Mouse (Mus musculus) brain, embryonic 14.5 days (tissue): ENCODE measurements around the gene H2-Ob. TPM values are rescaled to one million over a fixed set of nuclear protein-coding genes. Genes with fewer than 3 reads are reported as not detected.
"Not testable (repeated sequence)": the region's sequence is repeated elsewhere in the genome, so short reads cannot be mapped to it uniquely, and the experiment has no call there.

Source experiments
- DNase-seq: peaks from one replicate; pipeline ENCODE4 v3.0.0-alpha.2; 2011; ENCODE audit warnings: low read depth
- CTCF ChIP-seq: fragments of 200-500 bp; IDR thresholded peaks from 2 replicates; pipeline ENCODE4 v1.5.1; 2012; ENCODE audit warnings: inconsistent platforms, mild to moderate bottlenecking, moderate library complexity, borderline replicate concordance; ENCODE audit not compliant: insufficient read depth, insufficient read length; ENCODE audit errors: extremely low read depth
- POLR2A ChIP-seq: fragments of 200-500 bp; IDR thresholded peaks from 2 replicates; pipeline ENCODE4 v1.6.1; 2012; ENCODE audit warnings: mild to moderate bottlenecking, inconsistent platforms, borderline replicate concordance; ENCODE audit not compliant: poor library complexity, insufficient read depth, insufficient read length, severe bottlenecking; ENCODE audit errors: extremely low read depth
- polyA plus RNA-seq: library from polyadenylated mRNA; depleted of rRNA; stranded (reverse); fragments of >200 nt; gene quantifications from 2 replicates; pipeline ENCODE4 v1.2.3, GENCODE M21; 2012

The H2-Ob gene
- polyA plus RNA-seq, 1 experiment, result 0.04 TPM

DNA sequence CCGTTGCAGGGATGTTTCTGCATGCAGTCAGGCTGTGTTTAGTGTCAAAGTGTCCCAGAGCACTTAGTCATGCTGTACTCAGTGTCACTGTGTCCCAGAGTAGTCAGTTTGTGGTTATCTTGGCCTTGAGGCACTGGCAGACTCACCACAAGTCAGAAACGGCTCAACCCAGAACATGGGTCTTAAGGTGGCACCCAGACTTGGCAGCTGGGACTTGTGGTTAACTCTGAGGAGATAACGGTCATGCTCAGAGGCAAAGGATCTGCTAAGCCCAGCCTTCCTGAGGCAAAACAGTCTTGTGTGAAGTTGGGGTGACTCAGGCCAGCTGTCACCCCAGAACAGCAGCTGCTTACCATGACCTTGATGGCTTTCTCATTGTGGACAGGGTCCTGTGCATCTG is 28.1 kb upstream of the H2-Ob start:
- no peak for DNase-seq
- no peak for TF ChIP-seq CTCF
- no peak for TF ChIP-seq POLR2A

DNA sequence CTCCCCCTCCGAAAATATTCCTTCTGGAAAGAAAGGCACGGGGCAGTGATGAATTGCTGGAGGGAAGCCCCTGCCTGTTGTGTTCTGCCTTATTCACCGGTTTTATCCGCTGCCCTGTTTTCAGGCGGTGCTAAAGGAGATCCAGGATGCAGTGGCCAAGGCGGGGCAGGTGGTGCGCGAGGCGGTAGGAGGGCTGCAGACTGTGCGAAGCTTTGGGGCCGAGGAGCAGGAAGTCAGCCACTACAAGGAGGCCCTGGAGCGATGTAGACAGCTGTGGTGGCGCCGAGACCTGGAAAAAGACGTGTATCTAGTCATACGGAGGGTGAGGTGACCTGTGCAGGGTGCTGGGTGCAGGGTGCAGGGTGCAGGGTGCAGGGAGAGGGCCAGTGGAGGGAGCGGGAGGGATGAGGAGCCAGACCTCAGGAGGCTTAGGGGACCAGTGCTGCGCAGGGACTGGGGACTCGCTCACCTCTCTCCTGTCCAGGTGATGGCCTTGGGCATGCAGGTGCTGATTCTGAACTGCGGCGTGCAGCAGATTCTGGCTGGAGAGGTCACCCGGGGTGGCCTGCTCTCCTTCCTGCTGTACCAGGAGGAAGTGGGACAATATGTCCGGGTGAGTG is 26.8 kb upstream of the H2-Ob start:
- no peak for DNase-seq
- TF ChIP-seq CTCF (no peak), POLR2A (no peak)

DNA sequence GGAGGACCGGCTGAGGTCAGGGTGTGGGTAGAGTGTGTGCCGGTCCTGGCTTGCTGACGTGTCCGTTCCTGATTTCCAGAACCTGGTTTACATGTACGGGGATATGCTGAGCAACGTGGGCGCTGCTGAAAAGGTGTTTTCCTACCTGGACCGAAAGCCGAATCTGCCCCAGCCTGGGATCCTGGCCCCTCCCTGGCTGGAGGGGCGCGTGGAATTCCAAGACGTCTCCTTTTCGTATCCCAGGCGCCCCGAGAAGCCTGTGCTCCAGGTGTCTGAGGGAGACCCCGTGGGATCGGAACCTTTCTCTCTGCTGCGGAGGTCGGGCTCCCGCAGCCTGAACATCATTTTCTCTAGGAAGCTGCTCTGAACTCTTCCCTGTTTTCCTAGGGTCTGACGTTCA is 24.8 kb upstream of the H2-Ob start:
- TF ChIP-seq CTCF (no peak), POLR2A (no peak)
- DNase-seq, result no peak

DNA sequence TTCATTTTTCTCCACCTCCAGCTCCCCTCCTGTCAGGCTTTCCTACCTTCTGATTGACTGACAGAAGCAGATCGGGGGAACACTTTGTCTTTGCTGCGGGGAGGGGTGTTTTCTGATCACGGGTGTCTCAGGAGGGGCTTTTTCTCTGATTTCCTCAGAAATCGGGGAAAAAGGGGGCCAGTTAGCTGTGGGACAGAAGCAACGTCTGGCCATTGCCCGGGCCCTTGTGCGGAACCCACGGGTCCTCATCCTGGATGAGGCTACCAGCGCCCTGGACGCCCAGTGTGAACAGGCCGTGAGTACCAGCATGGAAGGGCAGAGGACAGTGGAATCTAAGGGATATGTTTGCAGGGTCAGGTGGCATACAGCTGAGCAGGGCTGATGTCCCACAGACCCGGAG is 23.5 kb upstream of the H2-Ob start:
- no peak for TF ChIP-seq POLR2A
- no peak for TF ChIP-seq CTCF
- no peak for DNase-seq

DNA sequence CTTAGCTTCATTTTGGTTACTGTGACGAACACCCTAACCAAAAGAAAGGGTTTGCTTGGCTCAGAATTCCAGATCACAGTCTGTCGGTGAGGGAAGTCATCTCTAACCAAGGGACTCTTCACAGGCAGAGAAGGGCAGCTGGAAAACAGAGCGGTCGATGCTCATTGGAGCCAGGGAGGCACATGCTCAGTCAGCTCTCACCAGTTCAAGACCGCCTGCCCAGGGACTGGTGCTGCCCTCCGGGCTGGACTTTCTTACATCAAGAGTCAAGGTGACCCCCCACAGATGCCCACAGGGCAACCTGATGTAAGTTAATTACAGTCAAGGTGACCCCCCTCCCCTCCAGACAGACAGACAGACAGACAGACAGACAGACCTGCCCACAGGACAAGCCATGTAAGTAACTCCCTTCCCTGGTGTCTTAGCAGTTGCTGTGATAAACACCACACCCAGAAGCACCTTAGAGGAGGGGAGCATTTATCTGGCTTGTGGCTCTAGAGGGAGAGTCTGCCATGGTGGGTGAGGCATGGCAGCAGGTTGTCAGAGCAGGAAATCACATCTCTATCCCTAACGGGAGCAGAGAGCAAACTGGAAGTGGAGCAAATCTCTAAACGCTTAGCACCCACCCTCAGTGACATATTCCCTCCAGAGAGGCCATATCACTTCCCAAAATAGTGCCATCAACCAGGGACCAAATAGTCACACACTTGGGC is 21.3 kb upstream of the H2-Ob start:
- no peak for DNase-seq
- TF ChIP-seq CTCF (no peak), POLR2A (no peak)

DNA sequence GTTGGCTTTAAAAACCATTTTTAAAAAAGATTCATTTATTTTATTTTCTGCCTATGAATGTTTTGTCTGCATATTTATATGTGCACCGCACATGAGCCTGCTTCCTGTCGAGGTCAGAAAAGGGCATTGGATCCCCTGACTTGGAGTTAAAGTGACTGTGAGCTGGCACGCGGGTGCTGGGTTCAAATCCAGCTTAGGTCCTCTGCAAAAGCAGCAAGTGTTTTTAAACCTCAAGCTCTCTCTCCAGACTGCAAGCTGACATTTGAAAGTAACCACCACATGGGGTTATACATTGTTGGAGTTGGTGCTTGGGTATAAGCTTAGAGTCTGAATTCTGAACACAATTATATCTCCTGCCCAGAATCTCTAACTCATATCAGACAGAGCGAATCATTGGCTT is 20.7 kb upstream of the H2-Ob start:
- DNase-seq, result no peak
- TF ChIP-seq POLR2A (no peak), CTCF (no peak)

DNA sequence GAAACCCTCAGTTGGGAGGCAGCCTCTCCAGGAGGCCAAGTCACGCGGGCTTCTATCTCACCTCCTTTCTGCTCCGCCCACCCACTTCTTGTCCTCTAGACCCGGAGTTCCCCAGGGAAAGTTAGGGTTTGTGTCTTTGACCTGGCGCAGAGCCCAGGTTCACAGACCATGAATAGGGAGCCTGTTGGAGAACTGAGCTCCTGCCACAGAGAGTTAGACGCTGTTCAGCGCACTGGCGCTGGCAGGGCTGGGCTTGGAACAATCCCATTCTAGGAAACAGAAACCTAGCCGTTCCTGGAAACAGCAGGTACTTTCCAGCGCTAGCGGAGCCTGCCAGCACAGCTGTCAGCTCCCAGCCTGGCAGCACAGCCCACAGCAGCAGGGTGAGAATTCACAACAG is 20.0 kb upstream of the H2-Ob start:
- DNase-seq, result peak; percentile 38
- no peak for TF ChIP-seq POLR2A
- no peak for TF ChIP-seq CTCF

DNA sequence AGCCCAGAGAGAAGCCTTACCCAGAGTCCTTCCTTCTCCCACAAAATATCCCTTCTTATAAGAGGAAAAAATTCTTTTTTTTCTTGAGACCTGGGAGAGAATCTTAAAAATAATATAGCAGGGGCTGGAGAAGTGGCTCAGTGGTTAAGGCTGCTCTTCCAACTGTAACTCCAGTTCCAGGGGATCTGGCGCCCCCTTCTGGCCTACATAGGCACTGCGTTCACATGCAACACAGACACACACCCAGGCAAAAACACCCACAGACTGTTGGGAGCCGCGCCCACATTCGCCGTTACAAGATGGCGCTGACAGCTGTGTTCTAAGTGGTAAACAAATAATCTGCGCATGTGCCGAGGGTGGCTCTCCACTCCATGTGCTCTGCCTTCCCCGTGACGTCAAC is 19.6 kb upstream of the H2-Ob start:
- not testable (repeated sequence) for DNase-seq
- peak; percentile 48; the same call in 1 of the 2 replicates for TF ChIP-seq CTCF

DNA sequence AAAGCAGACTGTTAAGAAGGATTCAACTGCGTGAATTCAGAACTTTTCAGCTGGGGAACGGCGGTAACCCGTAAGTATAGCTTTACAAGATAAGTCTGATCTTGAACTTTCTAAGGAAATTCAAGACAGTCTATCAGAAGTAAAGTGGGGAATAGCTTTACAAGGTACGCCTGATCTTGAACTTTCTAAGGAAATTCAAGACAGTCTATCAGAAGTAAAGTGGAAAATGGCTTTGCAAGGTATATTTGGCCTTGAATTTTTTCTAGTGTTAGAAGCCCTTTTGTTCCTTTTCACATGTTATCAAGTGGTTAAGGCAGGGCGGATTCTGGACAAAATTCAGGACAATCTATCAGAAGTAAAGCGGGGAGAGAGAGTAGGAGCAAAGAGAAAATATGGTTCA is 18.9 kb upstream of the H2-Ob start:
- not testable (repeated sequence) for DNase-seq

DNA sequence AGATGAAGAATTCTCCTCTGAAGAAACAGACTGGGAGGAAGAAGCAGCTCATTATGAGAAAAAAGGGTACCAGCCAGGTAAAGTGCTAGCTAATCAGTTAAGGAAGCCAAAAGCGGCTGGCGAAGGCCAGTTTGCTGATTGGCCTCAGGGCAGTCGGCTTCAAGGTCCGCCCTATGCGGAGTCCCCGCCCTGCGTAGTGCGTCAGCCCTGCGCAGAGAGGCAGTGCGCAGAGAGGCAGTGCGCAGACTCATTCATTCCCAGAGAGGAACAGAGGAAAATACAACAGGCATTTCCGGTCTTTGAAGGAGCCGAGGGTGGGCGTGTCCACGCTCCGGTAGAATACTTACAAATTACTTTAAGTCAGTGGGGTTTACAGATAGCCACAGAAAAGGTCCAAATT is 18.3 kb upstream of the H2-Ob start:
- not testable (repeated sequence) for DNase-seq

DNA sequence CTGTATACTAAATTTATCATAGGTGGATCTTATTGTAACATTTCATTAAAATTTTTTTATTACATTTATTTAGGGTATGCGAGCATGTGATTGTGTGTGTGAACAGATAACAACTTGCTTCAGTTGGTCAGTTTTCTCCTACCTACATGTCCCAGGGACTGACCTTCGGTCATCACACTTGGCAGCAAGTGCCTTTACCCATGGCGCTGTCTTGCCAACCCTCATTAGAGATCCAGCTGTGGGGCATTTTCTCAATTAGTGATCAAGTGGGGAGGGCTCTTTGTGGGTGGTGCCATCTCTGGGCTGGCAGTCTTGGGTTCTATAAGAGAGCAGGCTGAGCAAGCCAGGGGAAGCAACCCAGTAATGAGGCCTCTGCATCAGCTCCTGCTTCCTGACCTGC is 13.9 kb upstream of the H2-Ob start:
- no peak for DNase-seq
- TF ChIP-seq POLR2A (no peak), CTCF (no peak)

DNA sequence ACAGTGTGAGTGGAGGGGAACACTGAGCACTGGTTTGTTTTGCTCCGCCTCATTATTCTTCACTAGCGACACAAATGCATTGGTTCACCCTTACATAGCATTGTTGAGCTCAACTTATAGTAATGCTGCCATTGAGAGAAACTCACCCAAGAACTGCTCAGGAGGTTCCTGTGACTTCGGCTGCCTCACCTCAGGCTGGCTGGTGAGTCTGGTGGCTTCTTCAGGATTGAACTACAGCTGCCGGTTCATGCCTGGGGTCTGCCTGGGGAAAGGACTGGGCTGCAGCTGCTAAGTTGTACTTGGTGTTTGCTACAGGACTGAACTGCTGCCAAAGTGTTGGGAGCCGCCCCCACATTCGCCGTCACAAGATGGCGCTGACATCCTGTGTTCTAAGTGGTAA is 13.3 kb upstream of the H2-Ob start:
- no peak for DNase-seq
- TF ChIP-seq POLR2A (no peak), CTCF (no peak)

DNA sequence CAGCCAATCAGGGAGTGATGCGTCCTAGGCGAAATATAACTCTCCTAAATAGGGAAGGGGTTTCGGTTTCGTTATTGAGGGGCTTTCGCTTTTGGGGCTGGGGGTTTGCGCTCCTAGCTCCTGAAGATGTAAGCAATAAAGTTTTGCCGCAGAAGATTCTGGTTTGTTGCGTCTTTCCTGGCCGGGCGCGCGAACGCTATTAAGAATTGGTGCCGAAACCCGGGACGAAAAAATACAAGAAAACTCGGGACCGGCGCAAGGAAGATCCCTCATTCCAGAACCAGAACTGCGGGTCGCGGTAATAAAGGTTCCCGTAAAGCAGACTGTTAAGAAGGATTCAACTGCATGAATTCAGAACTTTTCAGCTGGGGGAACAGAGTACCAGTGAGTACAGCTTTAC is 12.8 kb upstream of the H2-Ob start:
- not testable (repeated sequence) for DNase-seq

DNA sequence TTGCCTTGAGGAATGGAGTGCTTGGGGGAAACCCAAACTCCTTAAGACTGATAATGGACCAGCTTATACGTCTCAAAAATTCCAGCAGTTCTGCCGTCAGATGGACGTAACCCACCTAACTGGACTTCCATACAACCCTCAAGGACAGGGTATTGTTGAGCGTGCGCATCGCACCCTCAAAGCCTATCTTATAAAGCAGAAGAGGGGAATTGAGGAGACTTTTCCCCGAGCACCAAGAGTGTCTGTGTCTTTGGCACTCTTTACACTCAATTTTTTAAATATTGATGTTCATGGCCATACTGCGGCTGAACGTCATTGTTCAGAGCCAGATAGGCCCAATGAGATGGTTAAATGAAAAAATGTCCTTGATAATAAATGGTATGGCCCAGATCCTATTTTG is 7.7 kb upstream of the H2-Ob start:
- not testable (repeated sequence) for DNase-seq

DNA sequence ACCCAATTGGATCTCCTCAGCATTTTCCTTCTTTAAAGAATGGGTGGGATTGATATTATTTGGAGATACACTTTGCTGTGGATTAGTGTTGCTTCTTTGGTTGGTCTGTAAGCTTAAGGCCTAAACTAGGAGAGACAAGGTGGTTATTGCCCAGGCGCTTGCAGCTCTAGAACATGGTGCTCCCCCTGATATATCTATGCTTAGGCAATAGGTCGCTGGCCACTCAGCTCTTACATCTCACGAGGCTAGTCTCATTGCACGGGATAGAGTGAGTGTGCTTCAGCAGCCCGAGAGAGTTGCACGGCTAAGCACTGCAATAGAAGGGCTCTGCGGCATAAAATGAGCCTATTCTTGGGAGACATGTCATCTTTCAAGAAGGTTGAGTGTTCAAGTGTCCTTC is 6.7 kb upstream of the H2-Ob start:
- DNase-seq, result not testable (repeated sequence)
